Mouse (Mus musculus) subcutaneous adipose tissue, adult 2 months (tissue): Measurements from ENCODE around the gene Sowahb. TPM values are rescaled to one million over a fixed set of nuclear protein-coding genes. Genes with fewer than 3 reads are reported as not detected.

ENCODE experiments used
- polyA plus RNA-seq: library from polyadenylated mRNA; depleted of rRNA; stranded (reverse); fragments of >200 nt; gene quantifications from 2 replicates; pipeline ENCODE4 v1.2.3, GENCODE M21; 2012; ENCODE audit warnings: low replicate concordance; rRNA removed

The Sowahb gene
- 0.82 TPM in 1 of 2 replicates, not detected in the other for polyA plus RNA-seq

DNA sequence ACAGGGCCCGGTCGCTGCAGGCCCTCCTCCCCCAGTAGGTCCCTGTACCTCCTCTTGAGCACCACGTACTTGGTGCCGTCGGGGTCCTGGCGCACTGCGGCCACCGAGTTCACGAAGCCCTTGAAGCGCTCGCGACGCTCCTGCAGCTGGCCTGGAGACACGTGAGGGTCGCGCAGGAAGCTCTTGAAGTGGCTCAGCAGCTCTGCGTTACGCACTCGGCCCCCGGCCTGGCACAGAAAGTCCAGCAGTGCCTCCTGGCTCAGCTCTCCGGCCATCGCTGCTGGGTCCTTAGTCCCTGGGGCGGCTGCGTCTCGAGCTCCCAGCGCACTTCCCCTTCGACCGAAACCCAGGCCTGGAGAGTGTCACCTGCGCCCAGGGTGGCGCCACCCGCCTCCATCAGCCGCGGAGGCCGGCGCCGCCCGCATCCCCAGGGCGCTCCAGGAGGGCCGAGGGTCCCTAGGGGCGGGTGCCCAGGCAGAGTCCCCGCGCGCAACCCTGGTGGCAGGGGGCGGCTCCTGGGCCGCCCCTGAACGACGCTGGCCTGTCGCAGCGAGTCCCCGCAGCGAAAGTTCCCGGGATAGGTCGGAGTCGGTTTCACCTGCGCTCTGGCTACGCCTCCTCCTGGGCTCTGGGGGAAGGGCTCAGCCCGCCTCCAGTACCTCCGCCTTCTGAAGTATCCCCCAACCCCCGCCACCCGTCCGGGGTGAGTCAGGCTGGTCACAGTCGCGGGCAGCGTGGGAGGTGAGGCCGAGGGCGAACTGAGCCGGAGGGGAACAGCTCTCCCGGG, at the start of gene Sowahb:
TSS of gene Sowahb (minus strand) at position 439 of the 787 bp plus-strand sequence.

DNA sequence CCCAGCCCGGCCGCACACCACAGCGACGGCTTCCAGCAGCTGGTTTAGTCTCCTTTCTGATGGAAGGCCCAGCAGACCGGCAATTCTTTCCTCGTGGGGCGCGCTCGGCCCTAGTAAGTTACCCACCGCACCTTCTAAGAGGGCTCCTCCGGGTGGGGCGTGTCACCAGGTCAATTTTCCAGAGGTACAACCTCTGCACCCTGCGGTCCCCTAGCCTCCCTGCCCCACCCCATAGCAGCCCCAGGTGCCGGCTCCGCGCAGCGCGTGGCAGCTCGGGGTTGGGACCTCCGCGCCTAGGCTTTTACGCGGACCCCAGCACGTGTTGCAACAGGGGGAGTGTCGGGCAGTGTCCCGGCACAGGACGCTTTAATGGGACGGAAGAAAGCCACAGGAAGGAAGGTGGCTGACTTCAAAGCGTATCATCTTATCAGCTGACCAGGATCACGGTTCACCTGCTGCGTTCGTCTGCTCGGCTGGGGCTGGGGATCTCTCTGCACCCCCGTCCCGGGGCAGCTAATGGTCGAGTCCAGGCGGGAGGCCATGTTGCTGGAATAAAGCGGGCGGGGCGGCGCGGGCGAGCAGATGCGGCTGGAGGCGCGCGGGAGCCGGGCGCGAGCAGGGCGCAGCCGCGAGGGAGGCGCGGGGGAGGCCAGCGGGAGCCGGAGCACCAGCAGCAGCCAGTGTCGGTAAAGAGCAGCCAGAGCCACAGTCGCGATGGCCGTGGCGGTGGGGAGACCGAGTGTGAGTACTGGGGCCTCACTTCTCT, 48.2 kb upstream of the Sowahb start, which contains the start of gene Sept11:
TSS of gene Sept11 (plus strand) at position 581 of the 766 bp plus-strand sequence.

Other genes starting within 250 kb of the Sowahb start
- 37.9 and 52.0 TPM in 2 replicates for gene Sept11, start 48.4 kb upstream of the Sowahb start, polyA plus RNA-seq
- 104 and 137 TPM in 2 replicates for gene Ccni, start 161.5 kb upstream of the Sowahb start, polyA plus RNA-seq
- 0.42 TPM in 1 of 2 replicates, not detected in the other for gene 2010109A12Rik, start 161.5 kb upstream of the Sowahb start, polyA plus RNA-seq
- gene Ccng2, start 222.2 kb upstream of the Sowahb start, polyA plus RNA-seq = 15.3 and 23.2 TPM in 2 replicates